Mouse (Mus musculus) forebrain, embryonic 13.5 days (tissue): Measurements from ENCODE around the gene Trpm2. TPM values are rescaled to one million over a fixed set of nuclear protein-coding genes. Genes with fewer than 3 reads are reported as not detected.

Experiments used
- ATAC-seq: fragments of 200-750 bp; cut with Nextera tagmentation; 2 replicates; pipeline ENCODE4 v1.8.0; 2017
- H3K27ac ChIP-seq: fragments of 300-500 bp; sonication (generic); 2 replicates; pipeline ENCODE4 v1.5.1; 2015; ENCODE audit warnings: inconsistent platforms, mild to moderate bottlenecking, moderate library complexity
- H3K27me3 ChIP-seq: fragments of 300-500 bp; sonication (generic); 2 replicates; pipeline ENCODE4 v1.6.1; 2015; ENCODE audit warnings: mild to moderate bottlenecking, inconsistent platforms
- H3K36me3 ChIP-seq: fragments of 300-500 bp; sonication (generic); 2 replicates; pipeline ENCODE4 v1.6.1; 2015; ENCODE audit warnings: mild to moderate bottlenecking, inconsistent platforms; ENCODE audit not compliant: poor library complexity, severe bottlenecking
- H3K4me1 ChIP-seq: fragments of 300-500 bp; sonication (generic); 2 replicates; pipeline ENCODE4 v1.6.1; 2015; ENCODE audit warnings: inconsistent platforms
- H3K4me2 ChIP-seq: fragments of 300-500 bp; sonication (generic); 2 replicates; pipeline ENCODE4 v1.6.1; 2015; ENCODE audit warnings: inconsistent platforms, mild to moderate bottlenecking, moderate library complexity
- H3K4me3 ChIP-seq: fragments of 300-500 bp; sonication (generic); 2 replicates; pipeline ENCODE4 v1.5.1; 2015; ENCODE audit warnings: mild to moderate bottlenecking, inconsistent platforms
- H3K9ac ChIP-seq: fragments of 300-500 bp; sonication (generic); 2 replicates; pipeline ENCODE4 v1.6.1; 2015; ENCODE audit warnings: mild to moderate bottlenecking, inconsistent platforms
- H3K9me3 ChIP-seq: fragments of 300-500 bp; sonication (generic); replicated peaks from 2 replicates; pipeline ENCODE4 v1.6.1; 2016; ENCODE audit warnings: inconsistent platforms
- WGBS: fragments of 180-500 bp; shearing (Covaris S2); methylation state at CpG from one replicate; pipeline ENCODE4 v1.1.7; 2015; 5-methylcytosine and 5-hydroxymethylcytosine counted together
- polyA plus RNA-seq: library from polyadenylated mRNA; unstranded; fragments of >200 nt; fragmentation: Nextera tagmentation; extraction: Ambion mirVana; gene quantifications from 2 replicates; pipeline ENCODE4 v1.2.1, GENCODE M21; 2015

The Trpm2 gene
- polyA plus RNA-seq, 1 experiment from 2014 or later = 1.6 TPM

DNA sequence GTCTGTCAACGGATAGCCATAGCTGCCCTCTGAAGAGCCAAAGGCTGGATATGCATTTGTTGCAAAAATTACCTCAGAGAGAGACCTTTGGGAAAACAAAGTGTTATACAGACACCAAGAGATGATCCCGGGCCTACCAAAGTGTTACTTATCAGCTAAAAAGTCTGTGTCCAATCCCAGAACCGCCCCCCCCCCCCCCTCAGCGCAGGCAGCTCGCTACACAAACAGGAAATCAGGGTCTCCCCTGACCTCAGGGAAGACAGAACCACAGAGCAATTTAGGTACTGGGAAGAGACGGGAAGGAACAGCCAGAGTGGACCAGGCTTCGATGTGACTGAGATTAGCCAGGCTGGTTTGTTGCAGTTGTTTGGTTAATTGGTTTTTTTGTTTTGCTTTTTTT, 36.8 kb upstream of the Trpm2 start:
- peak overlapping the region; percentile 87 for H3K9ac ChIP-seq
- 46% methylated on average over 7 of the region's 7 CpGs for WGBS
- no peak for ATAC-seq

DNA sequence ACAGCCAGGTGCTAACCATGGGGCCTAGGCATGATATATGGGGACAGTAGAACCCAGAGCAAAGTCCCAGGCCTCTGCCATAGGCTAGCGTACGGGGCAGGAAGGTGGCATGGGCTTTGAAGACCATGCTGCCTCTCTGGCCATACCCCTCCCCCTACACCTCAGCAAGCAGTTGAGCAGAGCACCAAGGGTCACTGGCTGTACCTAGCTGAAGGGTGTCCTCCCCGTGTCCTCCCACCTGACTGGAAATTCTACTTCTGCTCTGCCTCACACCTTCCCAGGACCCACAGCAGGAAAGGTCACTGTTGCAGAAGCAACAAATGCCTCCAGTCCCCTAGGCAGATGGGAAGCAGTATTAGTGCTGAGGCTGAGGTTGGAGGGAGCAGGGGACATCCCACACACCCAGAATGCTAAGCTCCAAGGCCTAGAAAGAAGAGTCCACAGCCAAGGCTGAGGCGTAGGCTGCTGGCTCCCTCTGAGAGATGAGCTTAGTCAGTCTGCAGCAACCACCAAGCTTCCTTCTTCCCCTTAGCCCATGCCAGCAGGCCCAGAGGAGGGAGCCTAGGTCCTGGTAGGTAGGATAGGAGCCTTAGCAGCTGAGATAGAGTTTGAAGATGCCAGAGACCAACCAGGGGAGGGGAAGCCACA, 35.6 kb upstream of the Trpm2 start:
- H3K9ac ChIP-seq = 0 out of 2 replicates have a peak overlapping the region, but pooled peaks have one; percentile 16
- 95% methylated on average over 4 of the region's 4 CpGs for WGBS
- ATAC-seq = no peak

More for the DNA sequence above, 36.8 kb upstream of the Trpm2 start:
- no peak overlapping the region for H3K27ac ChIP-seq
- no peak overlapping the region for H3K4me3 ChIP-seq
- peak overlapping the region; percentile 75 for H3K4me2 ChIP-seq
- H3K4me1 ChIP-seq = peaks cover 42% of the 10 kb centered on the region
- no peaks in the 10 kb centered on the region for H3K27me3 ChIP-seq
- H3K36me3 ChIP-seq = peaks cover 32% of the 10 kb centered on the region
- H3K9me3 ChIP-seq = no peaks in the 10 kb centered on the region

GRCm38 (mm10) chr10:78004479-78005100, 34.2 kb upstream of the Trpm2 start:
- H3K4me3 ChIP-seq = no peak overlapping the region
- H3K27me3 ChIP-seq = no peaks in the 10 kb centered on the region
- no peak for ATAC-seq
- 89% methylated on average over 3 of the region's 3 CpGs for WGBS
- H3K4me2 ChIP-seq = no peak overlapping the region
- peaks cover 58% of the 10 kb centered on the region for H3K36me3 ChIP-seq
- no peak overlapping the region for H3K27ac ChIP-seq
- H3K9me3 ChIP-seq = no peaks in the 10 kb centered on the region
- H3K9ac ChIP-seq = no peak overlapping the region
- H3K4me1 ChIP-seq = peaks cover 38% of the 10 kb centered on the region

More for the DNA sequence above, 35.6 kb upstream of the Trpm2 start:
- Histone ChIP-seq H3K9me3 (no peaks in the 10 kb centered on the region), H3K4me2 (no peak overlapping the region), H3K27me3 (no peaks in the 10 kb centered on the region), H3K4me1 (peaks cover 42% of the 10 kb centered on the region), H3K36me3 (peaks cover 45% of the 10 kb centered on the region), H3K27ac (no peak overlapping the region), H3K4me3 (no peak overlapping the region)

GRCm38 (mm10) chr10:78002316-78002715, 32.0 kb upstream of the Trpm2 start:
- Histone ChIP-seq H3K4me1 (peaks cover 21% of the 10 kb centered on the region), H3K4me3 (no peak overlapping the region), H3K9me3 (no peaks in the 10 kb centered on the region), H3K4me2 (no peak overlapping the region), H3K27ac (no peak overlapping the region), H3K27me3 (no peaks in the 10 kb centered on the region), H3K36me3 (peaks cover 81% of the 10 kb centered on the region), H3K9ac (no peak overlapping the region)
- 96% methylated on average over 2 of the region's 2 CpGs for WGBS
- no peak for ATAC-seq

- Histone ChIP-seq H3K9me3 (no peaks in the 10 kb centered on the region), H3K4me3 (no peak overlapping the region), H3K36me3 (peaks cover 86% of the 10 kb centered on the region), H3K27me3 (no peaks in the 10 kb centered on the region), H3K9ac (no peak overlapping the region), H3K4me1 (peaks cover 16% of the 10 kb centered on the region), H3K4me2 (no peak overlapping the region), H3K27ac (no peak overlapping the region)
- ATAC-seq = no peak
- WGBS = 87% methylated on average over 11 of the region's 11 CpGs
Observed at GRCm38 (mm10) chr10:78001796-78002195, 31.4 kb upstream of the Trpm2 start.

GRCm38 (mm10) chr10:78000200-78000599, 29.8 kb upstream of the Trpm2 start:
- H3K27ac ChIP-seq = no peak overlapping the region
- no peak overlapping the region for H3K4me3 ChIP-seq
- H3K9me3 ChIP-seq = no peaks in the 10 kb centered on the region
- peaks cover 92% of the 10 kb centered on the region for H3K36me3 ChIP-seq
- H3K4me2 ChIP-seq = no peak overlapping the region
- WGBS = 92% methylated on average over 5 of the region's 5 CpGs
- H3K4me1 ChIP-seq = 0 out of 2 replicates have a peak, but pooled peaks cover 3% of the 10 kb centered on the region
- no peaks in the 10 kb centered on the region for H3K27me3 ChIP-seq
- no peak for ATAC-seq
- no peak overlapping the region for H3K9ac ChIP-seq

- H3K4me3 ChIP-seq = no peak overlapping the region
- no peaks in the 10 kb centered on the region for H3K9me3 ChIP-seq
- H3K27me3 ChIP-seq = no peaks in the 10 kb centered on the region
- H3K4me1 ChIP-seq = no peaks in the 10 kb centered on the region
- no peak for ATAC-seq
- H3K4me2 ChIP-seq = no peak overlapping the region
- H3K36me3 ChIP-seq = peaks cover 98% of the 10 kb centered on the region
- 89% methylated on average over 3 of the region's 3 CpGs for WGBS
- no peak overlapping the region for H3K27ac ChIP-seq
- H3K9ac ChIP-seq = no peak overlapping the region
Observed at GRCm38 (mm10) chr10:77995639-77996038, 25.3 kb upstream of the Trpm2 start.

DNA sequence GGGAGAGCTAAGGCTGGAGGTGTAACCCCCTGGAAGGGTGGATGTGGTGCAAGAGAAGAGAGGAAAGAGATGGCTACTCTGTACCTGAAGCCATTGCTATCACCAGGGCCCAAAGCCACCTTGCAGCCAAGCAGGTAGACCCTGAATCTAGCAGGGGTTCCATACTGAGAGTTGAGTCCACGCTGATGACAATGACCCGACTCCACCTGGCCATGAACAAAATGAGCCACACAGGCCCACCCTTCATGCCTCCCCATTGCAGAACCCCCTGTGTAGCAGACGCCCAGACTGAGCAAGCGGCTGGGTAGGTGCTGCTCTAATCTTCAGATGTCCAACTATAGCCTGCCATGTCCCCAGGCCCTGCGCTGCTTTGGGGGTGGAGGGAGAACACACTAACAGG, 15.4 kb upstream of the Trpm2 start:
- peaks cover 64% of the 10 kb centered on the region for H3K36me3 ChIP-seq

DNA sequence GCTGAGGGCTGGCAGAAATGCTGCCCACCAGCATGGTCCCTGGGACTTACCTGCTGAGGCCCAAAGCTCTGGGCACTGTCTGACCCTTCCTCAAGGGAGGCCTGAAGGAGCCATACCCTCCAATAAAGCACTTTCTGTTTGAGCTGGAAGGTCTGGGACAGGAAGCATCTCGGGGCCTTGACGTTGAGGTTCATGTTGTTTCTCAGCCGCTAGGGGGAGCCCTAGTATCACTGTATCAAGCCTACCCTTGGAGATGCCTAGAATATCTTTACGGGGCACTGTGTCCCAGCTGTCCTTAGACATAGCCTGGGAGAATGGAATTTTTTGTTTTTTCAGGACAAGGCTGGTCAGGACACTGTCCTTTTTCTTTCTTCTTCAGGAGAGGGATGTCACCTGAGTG, 14.3 kb upstream of the Trpm2 start:
- no peak overlapping the region for H3K27ac ChIP-seq
- H3K4me2 ChIP-seq = no peak overlapping the region
- peak; percentile 64 for ATAC-seq
- WGBS = 0% methylated on average over 4 of the region's 4 CpGs
- H3K4me3 ChIP-seq = no peak overlapping the region
- H3K36me3 ChIP-seq = peaks cover 57% of the 10 kb centered on the region
- no peaks in the 10 kb centered on the region for H3K4me1 ChIP-seq
- H3K9ac ChIP-seq = no peak overlapping the region
- H3K27me3 ChIP-seq = no peaks in the 10 kb centered on the region
- no peaks in the 10 kb centered on the region for H3K9me3 ChIP-seq

More for the DNA sequence above, 15.4 kb upstream of the Trpm2 start:
- Histone ChIP-seq H3K27me3 (no peaks in the 10 kb centered on the region), H3K4me1 (no peaks in the 10 kb centered on the region), H3K9ac (no peak overlapping the region), H3K9me3 (no peaks in the 10 kb centered on the region), H3K4me3 (no peak overlapping the region), H3K27ac (no peak overlapping the region), H3K4me2 (no peak overlapping the region)
- 78% methylated on average over 5 of the region's 5 CpGs for WGBS
- ATAC-seq = no peak

GRCm38 (mm10) chr10:77978351-77979350, 8.3 kb upstream of the Trpm2 start, which contains the start of gene 1810043G02Rik:
1810043G02Rik (plus strand) TSS chr10:77978524.
- H3K27me3 ChIP-seq = no peaks in the 10 kb centered on the region
- WGBS = under 1% methylated on average over 56 of the region's 57 CpGs
- peaks cover 21% of the 10 kb centered on the region for H3K36me3 ChIP-seq
- H3K9ac ChIP-seq = peak within 1 kb of the TSS; percentile 81
- no peaks in the 10 kb centered on the region for H3K9me3 ChIP-seq
- peak within 1 kb of the TSS; percentile 65 for H3K4me2 ChIP-seq
- peaks cover 15% of the 10 kb centered on the region for H3K4me1 ChIP-seq
- peak within 1 kb of the TSS; percentile 69 for H3K27ac ChIP-seq
- peak; percentile 97 for ATAC-seq
- peak within 1 kb of the TSS; percentile 70 for H3K4me3 ChIP-seq

DNA sequence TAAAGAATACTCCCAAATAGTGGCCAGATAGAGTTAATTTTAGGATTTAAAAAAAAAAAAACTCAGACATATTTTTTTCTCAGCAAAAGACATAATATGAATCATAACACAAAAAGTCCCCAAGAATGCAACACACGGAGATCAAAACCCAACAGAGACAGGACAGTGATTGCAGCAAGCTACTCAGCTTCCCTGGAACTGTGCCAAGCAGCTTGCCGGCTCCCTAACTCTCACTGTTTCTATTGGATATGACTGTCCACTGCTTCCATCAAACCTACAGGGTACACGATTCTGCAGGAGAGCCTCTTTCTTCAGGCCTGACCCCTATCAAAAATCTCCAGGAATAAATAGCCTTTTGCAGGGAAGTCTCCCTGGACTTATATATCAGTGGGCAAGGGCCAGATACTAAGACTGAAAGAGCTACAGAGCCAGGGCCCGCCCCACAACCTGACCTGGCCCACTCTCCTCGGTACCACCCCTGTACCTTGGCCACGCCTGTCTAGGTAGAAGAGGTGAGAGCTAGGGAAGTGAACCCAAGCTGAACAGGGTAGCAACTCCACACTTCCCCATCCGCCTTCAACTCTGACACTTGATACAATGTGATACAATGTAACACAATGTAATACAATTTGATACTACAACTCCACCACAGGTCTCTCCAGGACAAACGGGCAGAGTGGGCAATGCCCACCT, 6.2 kb upstream of the Trpm2 start:
- H3K9ac ChIP-seq = no peak overlapping the region
- no peaks in the 10 kb centered on the region for H3K9me3 ChIP-seq
- peaks cover 15% of the 10 kb centered on the region for H3K4me1 ChIP-seq
- no peaks in the 10 kb centered on the region for H3K27me3 ChIP-seq
- H3K36me3 ChIP-seq = peaks cover 12% of the 10 kb centered on the region
- no peak for ATAC-seq
- no peak overlapping the region for H3K4me3 ChIP-seq
- no peak overlapping the region for H3K27ac ChIP-seq
- H3K4me2 ChIP-seq = no peak overlapping the region
- 78% methylated on average over 8 of the region's 8 CpGs for WGBS
